Mouse (Mus musculus): Measurements from ENCODE around the gene Yae1d1. TPM values are rescaled to one million over a fixed set of nuclear protein-coding genes. Genes with fewer than 3 reads are reported as not detected.

Yae1d1 gene
- 10 to 100 TPM in 1 of 2 experiments, 1 to 10 TPM in 1; 10.0 to 13.0 TPM for total RNA-seq (2023)

GRCm38 (mm10) chr13:17992697-17993514 lies at the start of gene Yae1d1:
Gene Yae1d1 (minus strand): TSS chr13:17993349.

DNA sequence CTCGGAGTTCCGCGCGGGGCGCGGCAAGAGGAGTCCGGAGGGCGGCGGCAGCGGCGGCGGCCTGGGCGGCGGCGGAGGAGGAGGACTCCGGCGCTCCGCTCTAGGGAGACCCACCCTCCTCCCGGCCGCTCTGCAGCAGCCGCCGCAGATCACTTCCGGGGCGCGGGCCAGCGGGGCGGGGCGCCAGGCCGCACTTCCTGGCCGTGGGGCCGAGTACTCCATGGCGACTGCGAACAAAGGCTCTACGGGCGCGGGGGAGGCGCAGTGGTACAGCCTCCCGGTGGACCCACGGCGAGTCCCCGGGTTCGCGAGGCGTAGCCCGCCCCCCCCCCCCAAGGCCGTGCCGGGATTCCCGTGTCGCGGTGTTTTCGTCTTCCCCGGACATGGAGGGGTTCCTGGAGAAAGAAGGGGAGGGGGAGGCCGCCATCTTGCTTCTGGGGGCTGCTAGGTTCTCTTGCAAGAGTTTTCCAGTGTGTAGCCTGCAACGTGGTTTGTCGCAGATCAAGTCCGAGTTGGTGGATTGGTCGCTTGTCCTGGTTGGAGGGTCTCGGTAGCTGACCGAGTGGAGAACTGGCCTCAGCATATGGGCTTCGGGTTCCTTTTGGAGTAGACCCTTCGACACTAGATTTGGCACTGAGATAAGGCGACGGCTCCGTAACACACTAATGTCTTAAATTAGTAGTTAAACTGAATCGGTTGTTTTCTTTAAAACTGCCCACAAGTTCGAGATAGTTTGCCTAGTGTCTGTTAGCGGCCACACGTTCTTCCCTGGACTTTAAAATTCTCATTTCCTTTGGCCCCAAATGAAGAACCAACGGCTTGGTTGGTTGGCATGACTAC lies 48.9 kb downstream of the Yae1d1 start, which contains the start of gene Rala:
Gene Rala (minus strand): TSS at position 162 of the 840 bp plus-strand sequence.

Other genes with a start within 250 kb of the Yae1d1 start
- gene Cdk13, start 188.3 kb downstream of the Yae1d1 start, total RNA-seq (2023), result 100 to 1,000 TPM; 189 to 206 TPM
- gene Rala, start 49.1 kb downstream of the Yae1d1 start, total RNA-seq (2023), result 10 to 100 TPM; 32.0 to 33.2 TPM